Mouse (Mus musculus) urinary bladder, adult 18-20 months (tissue): ENCODE data around the gene Iqcd.
A peak's percentile ranks its signal among the peaks of the same experiment; 100 is the strongest.

ENCODE experiments used
- DNase-seq, 2 experiments: peaks; one replicate each; pipeline ENCODE4 v3.0.0; 2022; ENCODE audit warnings: low spot score in 2 of 2, mixed read lengths in 2 of 2

Gene Iqcd

GRCm38 (mm10) chr5:120571056-120571740 is 17.6 kb upstream of the Iqcd start:
- no peak for DNase-seq

GRCm38 (mm10) chr5:120574469-120575063 is 14.2 kb upstream of the Iqcd start:
- DNase-seq = no peak

- DNase-seq = no peak
These were observed 12.0 kb upstream of the Iqcd start for GRCm38 (mm10) chr5:120576781-120577301.

GRCm38 (mm10) chr5:120577935-120578441 is 10.8 kb upstream of the Iqcd start:
- DNase-seq = peak in 1 of 2 experiments; percentile 37

GRCm38 (mm10) chr5:120578504-120579081 is 10.2 kb upstream of the Iqcd start:
- no peak for DNase-seq

- peak in 1 of 2 experiments; percentile 77 for DNase-seq
These were observed 9.5 kb upstream of the Iqcd start for GRCm38 (mm10) chr5:120579211-120579897.

GRCm38 (mm10) chr5:120579898-120580626 is 8.8 kb upstream of the Iqcd start:
- DNase-seq = no peak

- no peak for DNase-seq
These were observed 6.8 kb upstream of the Iqcd start for GRCm38 (mm10) chr5:120582002-120582401.

- DNase-seq = no peak
These were observed 5.3 kb upstream of the Iqcd start for GRCm38 (mm10) chr5:120583511-120583910.

GRCm38 (mm10) chr5:120584968-120585367 is 3.8 kb upstream of the Iqcd start:
- no peak for DNase-seq

- DNase-seq = no peak
These were observed 1.8 kb upstream of the Iqcd start for GRCm38 (mm10) chr5:120586741-120587615.

- no peak for DNase-seq
These were observed 1.2 kb upstream of the Iqcd start for GRCm38 (mm10) chr5:120587616-120587926.

GRCm38 (mm10) chr5:120587940-120588568 is 762 bp upstream of the Iqcd start:
- no peak for DNase-seq

GRCm38 (mm10) chr5:120590356-120591010 is 1.7 kb downstream of the Iqcd start:
- no peak for DNase-seq

GRCm38 (mm10) chr5:120592141-120592540 is 3.3 kb downstream of the Iqcd start:
- DNase-seq = no peak

GRCm38 (mm10) chr5:120594485-120594884 is 5.7 kb downstream of the Iqcd start:
- no peak for DNase-seq

GRCm38 (mm10) chr5:120599625-120600024 is 10.8 kb downstream of the Iqcd start:
- no peak for DNase-seq

GRCm38 (mm10) chr5:120600946-120601668 is 12.3 kb downstream of the Iqcd start:
- no peak for DNase-seq

GRCm38 (mm10) chr5:120602210-120602609 is 13.4 kb downstream of the Iqcd start:
- no peak for DNase-seq
